Mouse (Mus musculus): ENCODE measurements around the gene Itga6.

Itga6 gene

DNA sequence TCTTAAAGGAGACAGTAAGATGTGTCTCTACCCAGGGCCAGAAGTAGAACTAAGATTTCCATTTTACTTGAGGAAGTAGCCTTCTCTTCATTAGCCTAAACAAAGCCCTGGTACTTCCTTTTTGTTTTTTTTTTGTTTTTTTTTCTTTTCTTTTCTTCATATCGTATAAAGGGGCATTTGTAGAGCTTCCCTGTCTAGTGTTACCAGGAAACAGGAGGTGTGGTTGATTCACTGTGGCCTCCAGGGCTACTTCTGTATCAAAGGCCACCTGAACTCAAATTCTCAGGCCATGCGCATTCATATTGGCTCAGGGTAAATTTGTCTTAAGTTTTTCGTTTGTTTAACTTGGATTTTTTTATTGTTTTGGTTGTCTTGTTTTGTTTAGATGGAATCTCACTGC lies 120.5 kb downstream of the Itga6 start:
- DNase-seq = no peak

GRCm38 (mm10) chr2:71866565-71866964 lies 121.1 kb downstream of the Itga6 start:
- no peak for DNase-seq

GRCm38 (mm10) chr2:71867019-71867418 lies 121.6 kb downstream of the Itga6 start:
- no peak for DNase-seq

GRCm38 (mm10) chr2:71867480-71867879 lies 122.1 kb downstream of the Itga6 start:
- DNase-seq = no peak

DNA sequence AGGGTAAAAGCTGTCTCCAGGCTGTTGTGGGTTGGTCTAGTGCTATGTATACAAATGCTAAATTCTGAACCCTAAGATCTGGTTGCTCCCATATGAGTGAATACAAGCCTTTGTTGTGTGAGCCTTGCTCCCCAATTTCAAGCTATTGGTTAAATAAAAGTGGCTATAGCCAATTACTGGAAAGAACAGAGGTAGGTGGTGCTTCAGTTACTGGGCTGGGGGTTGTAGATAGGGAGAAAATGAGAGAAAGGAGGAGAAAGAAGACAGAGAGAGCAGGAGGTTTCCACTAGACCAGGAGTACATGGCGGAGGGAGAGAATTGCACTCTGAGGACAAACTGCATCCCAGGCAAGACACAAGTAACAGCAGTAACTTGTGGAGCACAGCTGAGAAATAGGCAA lies 122.8 kb downstream of the Itga6 start:
- no peak for DNase-seq

- DNase-seq = no peak
These were observed 126.7 kb downstream of the Itga6 start for GRCm38 (mm10) chr2:71872141-71872540.

DNA sequence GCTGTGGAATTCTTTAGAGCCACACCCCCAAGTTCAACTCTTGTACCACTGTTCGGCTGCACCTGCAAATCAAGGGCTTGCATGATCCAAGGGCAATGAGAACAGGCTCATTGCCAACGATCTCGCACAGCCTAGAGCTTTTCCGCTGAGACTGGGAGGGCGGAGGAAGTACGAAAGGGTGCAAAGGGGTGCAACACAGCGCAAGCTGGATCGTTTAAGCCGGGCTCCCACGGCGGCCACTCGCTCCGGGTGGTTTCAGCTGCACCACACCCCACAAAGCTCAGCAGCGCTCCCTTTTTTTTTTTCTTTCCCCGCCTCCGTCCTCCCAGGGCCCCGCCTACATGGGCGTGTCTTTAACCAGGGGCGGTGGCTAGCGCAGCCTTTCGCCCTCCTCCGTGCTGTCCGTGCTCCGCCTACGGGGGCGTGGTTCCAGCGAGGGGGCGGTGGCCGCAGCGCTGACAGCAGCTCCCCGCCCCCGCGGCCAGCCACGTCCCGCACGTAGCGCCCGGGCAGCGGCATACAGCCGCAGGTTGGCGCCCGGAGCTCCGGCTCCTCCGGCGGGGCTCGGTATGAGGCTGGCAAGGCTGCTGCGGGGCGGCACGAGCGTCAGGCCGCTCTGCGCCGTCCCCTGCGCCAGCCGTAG lies 127.5 kb downstream of the Itga6 start, which contains the start of gene Pdk1:
Gene Pdk1, plus strand, starts transcription at position 424 of the 643 bp plus-strand sequence.
- DNase-seq = peak; percentile 96 to 99

DNA sequence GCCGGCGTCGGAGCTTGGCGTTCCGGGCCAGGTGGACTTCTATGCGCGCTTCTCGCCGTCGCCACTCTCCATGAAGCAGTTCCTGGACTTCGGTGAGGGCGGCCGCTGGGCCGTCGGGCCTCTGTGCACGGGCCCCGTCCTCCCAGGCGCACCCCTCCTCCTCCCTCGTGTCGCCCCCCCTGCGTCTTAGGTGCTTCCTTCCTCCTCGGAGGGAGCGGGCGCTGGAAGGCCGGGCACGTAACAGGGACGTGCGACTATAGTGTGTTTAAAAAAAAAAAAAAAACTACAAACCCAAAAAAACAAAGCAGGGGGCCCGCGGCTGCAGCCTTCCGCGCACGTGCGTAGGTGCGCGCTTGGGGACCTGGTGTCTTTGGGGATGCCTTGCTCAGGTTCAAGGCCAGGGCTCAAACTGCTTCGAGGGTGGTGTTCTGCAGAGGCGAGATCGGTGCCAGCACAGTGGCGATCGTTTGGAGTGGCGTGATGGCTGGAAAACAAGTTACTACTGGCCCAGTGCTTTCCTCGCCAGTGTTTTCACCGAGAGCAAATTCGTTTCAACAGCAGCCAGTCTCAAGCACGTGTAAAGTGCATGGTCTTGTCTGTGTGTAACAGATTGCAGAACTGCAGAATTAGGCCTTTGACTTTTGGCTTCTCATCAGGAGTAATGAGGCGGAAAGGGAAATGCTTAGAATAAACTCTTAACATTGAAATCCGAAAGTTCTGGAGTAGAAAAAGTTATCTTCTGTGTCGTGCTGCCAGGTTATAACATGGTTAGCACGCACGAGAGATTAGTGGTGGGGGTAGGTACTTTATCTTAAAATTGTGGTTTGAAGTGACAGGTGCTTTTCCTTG lies 128.3 kb downstream of the Itga6 start:
- no peak for DNase-seq

- DNase-seq = no peak
These were observed 129.0 kb downstream of the Itga6 start for GRCm38 (mm10) chr2:71874422-71874821.

- no peak for DNase-seq
These were observed 129.4 kb downstream of the Itga6 start for GRCm38 (mm10) chr2:71874836-71875235.

DNA sequence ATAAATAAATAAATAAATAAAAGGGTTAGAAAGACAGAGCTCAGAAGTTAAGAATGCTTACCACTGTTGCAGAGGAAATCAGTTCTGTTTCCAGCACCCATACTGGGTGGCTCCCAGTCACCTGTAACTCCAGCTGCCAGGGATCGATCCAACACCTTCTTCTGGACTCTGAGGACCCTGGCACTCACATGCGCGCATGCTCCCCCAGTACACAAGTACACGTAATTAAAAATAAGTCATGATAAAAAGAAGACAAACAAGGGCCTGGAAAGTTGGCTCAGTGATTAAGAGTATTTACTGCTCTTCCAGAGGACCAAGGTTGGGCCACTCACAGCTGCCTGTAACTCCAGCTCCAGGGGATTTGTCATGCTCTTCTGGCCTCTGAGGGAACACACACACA lies 132.4 kb downstream of the Itga6 start:
- no peak for DNase-seq

GRCm38 (mm10) chr2:71878441-71878840 lies 133.0 kb downstream of the Itga6 start:
- no peak for DNase-seq

- DNase-seq = no peak
These were observed 133.5 kb downstream of the Itga6 start for GRCm38 (mm10) chr2:71878943-71879342.

- no peak for DNase-seq
These were observed 137.7 kb downstream of the Itga6 start for GRCm38 (mm10) chr2:71882914-71883651.

DNA sequence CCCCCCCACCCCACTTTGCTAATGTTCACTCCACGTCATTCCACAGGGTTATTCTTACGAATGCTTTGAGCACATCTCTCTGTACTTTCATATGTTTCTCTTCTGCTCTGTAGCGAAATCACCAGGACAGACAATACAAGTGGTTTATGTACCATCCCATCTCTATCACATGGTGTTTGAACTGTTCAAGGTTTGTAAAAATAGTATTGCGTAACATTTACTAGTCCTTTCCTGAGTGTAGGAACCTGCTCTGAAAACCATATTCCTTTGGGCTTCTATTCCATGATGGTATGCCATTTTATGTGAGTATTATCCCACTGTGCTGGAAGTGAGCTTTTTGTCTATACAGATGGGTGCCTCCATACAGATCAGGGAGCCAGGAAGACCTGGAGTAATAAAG lies 141.9 kb downstream of the Itga6 start:
- DNase-seq = no peak

- DNase-seq = no peak
These were observed 143.0 kb downstream of the Itga6 start for GRCm38 (mm10) chr2:71888437-71888836.

- DNase-seq = no peak
These were observed 146.1 kb downstream of the Itga6 start for GRCm38 (mm10) chr2:71891536-71891935.

GRCm38 (mm10) chr2:71892741-71893349 lies 147.4 kb downstream of the Itga6 start:
- DNase-seq = no peak

DNA sequence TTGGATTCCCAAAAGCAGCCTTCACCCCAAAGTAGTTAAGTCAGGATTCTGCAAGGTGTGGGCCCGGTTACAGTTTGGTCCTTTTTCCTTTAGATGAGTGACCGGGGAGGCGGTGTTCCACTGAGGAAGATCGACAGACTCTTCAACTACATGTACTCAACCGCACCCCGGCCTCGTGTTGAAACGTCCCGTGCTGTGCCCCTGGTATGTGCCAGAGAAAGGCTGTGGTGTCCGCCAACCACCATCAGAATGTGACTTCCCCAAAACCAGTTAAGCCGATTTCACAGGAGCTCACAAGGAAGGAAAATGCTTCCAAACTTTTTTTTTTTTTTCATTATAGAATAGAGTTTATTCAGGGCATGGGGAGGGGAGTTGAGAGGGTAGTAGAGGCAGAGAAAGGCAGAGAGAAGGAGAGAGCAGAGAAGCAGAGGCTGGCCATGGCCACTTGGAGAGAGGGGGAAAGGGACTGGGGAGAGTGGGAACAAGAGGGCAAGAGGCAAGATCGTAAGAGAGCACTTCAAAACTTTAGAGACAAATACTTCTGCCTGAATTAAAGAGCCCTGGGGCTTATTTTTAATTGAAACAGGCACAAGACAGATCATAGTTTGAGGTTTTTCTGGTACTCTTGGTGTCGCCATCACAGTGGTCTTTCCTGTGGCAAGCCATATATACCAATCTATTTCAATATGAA lies 150.3 kb downstream of the Itga6 start:
- no peak for DNase-seq

DNA sequence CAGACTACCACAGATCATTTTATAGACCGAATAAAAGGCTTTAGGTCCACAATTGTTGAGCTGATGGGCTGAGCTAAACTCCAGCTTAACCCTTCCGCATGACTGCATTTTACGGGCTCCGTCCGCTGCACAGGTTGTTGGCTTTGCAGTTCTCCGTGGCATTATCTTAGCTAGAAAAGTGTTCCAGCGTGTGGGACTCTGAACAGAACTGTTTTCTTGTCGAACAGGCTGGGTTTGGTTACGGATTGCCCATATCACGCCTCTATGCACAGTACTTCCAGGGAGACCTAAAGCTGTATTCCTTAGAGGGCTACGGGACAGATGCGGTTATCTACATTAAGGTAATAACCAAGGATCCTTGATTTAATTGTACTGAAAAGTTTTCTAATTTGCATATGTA lies 152.0 kb downstream of the Itga6 start:
- no peak for DNase-seq

- DNase-seq = peak; percentile 42 to 64
These were observed 153.0 kb downstream of the Itga6 start for GRCm38 (mm10) chr2:71898335-71898856.

DNA sequence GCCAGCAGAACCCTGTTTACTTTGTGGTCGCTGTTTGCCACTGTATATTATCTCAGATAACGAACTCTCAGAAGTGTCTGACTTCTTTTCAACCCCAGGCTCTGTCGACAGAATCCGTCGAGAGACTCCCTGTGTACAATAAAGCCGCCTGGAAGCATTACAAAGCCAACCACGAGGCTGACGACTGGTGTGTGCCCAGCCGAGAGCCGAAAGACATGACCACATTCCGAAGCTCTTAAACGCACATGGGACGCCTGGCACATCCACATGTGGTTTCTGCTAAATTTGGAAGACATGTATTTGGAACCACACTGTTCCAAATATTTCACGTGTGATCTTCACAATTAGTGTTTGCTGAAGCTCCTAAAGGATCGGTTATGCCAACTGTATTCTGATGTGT lies 154.5 kb downstream of the Itga6 start:
- DNase-seq = no peak

All from cerebellum, postnatal 25 days (tissue).